Mouse (Mus musculus) heart, adult 9 months (tissue): ENCODE measurements at regions not wholly inside any gene's neighbourhood (a gene's known extent, or its start where the extent isn't known, plus 50 kb on each side); places are given as distances from the start of the nearest gene placed in this dataset.

Source experiments
- DNase-seq, 2 experiments: peaks; one replicate each; pipeline ENCODE4 v3.0.0; 2022; ENCODE audit warnings: low spot score in 2 of 2

- DNase-seq: no peak
These were observed 115.7 kb upstream of the Slc24a5 start for GRCm38 (mm10) chr2:124952212-124952611.

- no peak for DNase-seq
These were observed 114.9 kb upstream of the Slc24a5 start for GRCm38 (mm10) chr2:124953015-124953414.

- DNase-seq: no peak
These were observed 112.1 kb upstream of the Slc24a5 start for GRCm38 (mm10) chr2:124955843-124956242.

GRCm38 (mm10) chr2:124959431-124959830, 108.5 kb upstream of the Slc24a5 start:
- DNase-seq: no peak

GRCm38 (mm10) chr2:124971826-124972749, 95.8 kb upstream of the Slc24a5 start:
- no peak for DNase-seq

GRCm38 (mm10) chr2:124975106-124975505, 92.8 kb upstream of the Slc24a5 start:
- no peak for DNase-seq

GRCm38 (mm10) chr2:124990976-124991375, 76.9 kb upstream of the Slc24a5 start:
- no peak for DNase-seq

- DNase-seq: peak in 1 of 2 experiments; percentile 15
These were observed 52.9 kb upstream of the Slc24a5 start for GRCm38 (mm10) chr2:125015007-125015406.

GRCm38 (mm10) chr2:125016946-125017345, 51.0 kb upstream of the Slc24a5 start:
- no peak for DNase-seq
